Mouse (Mus musculus) forebrain, embryonic 13.5 days (tissue): ENCODE measurements at regions not wholly inside any gene's neighbourhood (a gene's known extent, or its start where the extent isn't known, plus 50 kb on each side); places are given as distances from the start of the nearest gene placed in this dataset.

Source experiments
- ATAC-seq: fragments of 200-750 bp; cut with Nextera tagmentation; 2 replicates; pipeline ENCODE4 v1.8.0; 2017
- H3K27ac ChIP-seq: fragments of 300-500 bp; sonication (generic); 2 replicates; pipeline ENCODE4 v1.5.1; 2015; ENCODE audit warnings: inconsistent platforms, mild to moderate bottlenecking, moderate library complexity
- H3K27me3 ChIP-seq: fragments of 300-500 bp; sonication (generic); 2 replicates; pipeline ENCODE4 v1.6.1; 2015; ENCODE audit warnings: mild to moderate bottlenecking, inconsistent platforms
- H3K36me3 ChIP-seq: fragments of 300-500 bp; sonication (generic); 2 replicates; pipeline ENCODE4 v1.6.1; 2015; ENCODE audit warnings: mild to moderate bottlenecking, inconsistent platforms; ENCODE audit not compliant: poor library complexity, severe bottlenecking
- H3K4me1 ChIP-seq: fragments of 300-500 bp; sonication (generic); 2 replicates; pipeline ENCODE4 v1.6.1; 2015; ENCODE audit warnings: inconsistent platforms
- H3K4me2 ChIP-seq: fragments of 300-500 bp; sonication (generic); 2 replicates; pipeline ENCODE4 v1.6.1; 2015; ENCODE audit warnings: inconsistent platforms, mild to moderate bottlenecking, moderate library complexity
- H3K4me3 ChIP-seq: fragments of 300-500 bp; sonication (generic); 2 replicates; pipeline ENCODE4 v1.5.1; 2015; ENCODE audit warnings: mild to moderate bottlenecking, inconsistent platforms
- H3K9ac ChIP-seq: fragments of 300-500 bp; sonication (generic); 2 replicates; pipeline ENCODE4 v1.6.1; 2015; ENCODE audit warnings: mild to moderate bottlenecking, inconsistent platforms
- H3K9me3 ChIP-seq: fragments of 300-500 bp; sonication (generic); replicated peaks from 2 replicates; pipeline ENCODE4 v1.6.1; 2016; ENCODE audit warnings: inconsistent platforms
- WGBS: fragments of 180-500 bp; shearing (Covaris S2); methylation state at CpG from one replicate; pipeline ENCODE4 v1.1.7; 2015; 5-methylcytosine and 5-hydroxymethylcytosine counted together

DNA sequence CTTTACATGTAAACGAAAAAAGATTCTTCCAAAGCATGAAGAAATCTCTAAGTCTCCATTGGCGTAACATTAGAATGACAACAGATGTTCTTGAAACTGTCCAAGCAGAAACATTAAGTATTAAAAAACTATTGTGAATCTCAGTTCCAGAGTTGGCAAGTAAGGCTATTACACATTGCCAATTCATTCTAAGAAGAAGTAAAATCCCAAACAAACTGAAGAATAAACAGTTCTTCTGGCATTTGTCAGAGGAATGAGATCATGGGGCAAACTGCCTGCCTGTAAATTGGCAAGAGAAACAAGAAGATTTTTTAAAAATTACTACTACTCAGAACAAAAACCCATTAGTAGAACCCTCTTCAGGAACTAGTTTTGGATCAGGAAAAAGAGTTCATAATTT, 680.1 kb downstream of the Nova1 start:
- Histone ChIP-seq H3K9me3 (no peaks in the 10 kb centered on the region), H3K4me3 (no peak overlapping the region), H3K36me3 (no peaks in the 10 kb centered on the region), H3K27me3 (no peaks in the 10 kb centered on the region), H3K27ac (no peak overlapping the region), H3K4me1 (no peaks in the 10 kb centered on the region), H3K9ac (no peak overlapping the region), H3K4me2 (no peak overlapping the region)
- no peak for ATAC-seq
- 71% methylated on average over 2 of the region's 2 CpGs for WGBS

DNA sequence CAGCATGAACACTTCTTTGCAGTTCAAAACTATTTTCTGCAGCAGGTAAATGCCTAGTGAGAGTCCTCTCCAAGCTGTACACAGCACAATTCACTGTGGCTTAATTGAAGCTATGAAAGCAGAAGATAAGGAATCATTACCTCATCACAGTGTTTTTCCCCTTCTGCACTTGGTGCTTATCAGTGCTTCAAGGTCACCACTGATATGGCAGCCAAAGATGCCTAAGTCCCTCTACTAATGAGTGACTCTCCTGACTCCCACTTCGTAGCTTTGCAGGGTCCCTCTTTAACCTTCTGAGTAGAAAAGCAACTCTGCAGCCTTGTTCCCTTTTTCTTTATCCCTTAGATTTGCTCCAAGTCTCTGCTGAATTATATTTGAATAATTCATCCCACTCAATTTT, 692.9 kb downstream of the Nova1 start:
- no peak overlapping the region for H3K4me3 ChIP-seq
- ATAC-seq, result no peak
- no peaks in the 10 kb centered on the region for H3K27me3 ChIP-seq
- H3K9me3 ChIP-seq, result no peaks in the 10 kb centered on the region
- no peak overlapping the region for H3K9ac ChIP-seq
- 66% methylated on average over 1 of the region's 1 CpGs for WGBS
- no peak overlapping the region for H3K27ac ChIP-seq
- H3K4me2 ChIP-seq, result no peak overlapping the region
- H3K36me3 ChIP-seq, result no peaks in the 10 kb centered on the region
- no peaks in the 10 kb centered on the region for H3K4me1 ChIP-seq

DNA sequence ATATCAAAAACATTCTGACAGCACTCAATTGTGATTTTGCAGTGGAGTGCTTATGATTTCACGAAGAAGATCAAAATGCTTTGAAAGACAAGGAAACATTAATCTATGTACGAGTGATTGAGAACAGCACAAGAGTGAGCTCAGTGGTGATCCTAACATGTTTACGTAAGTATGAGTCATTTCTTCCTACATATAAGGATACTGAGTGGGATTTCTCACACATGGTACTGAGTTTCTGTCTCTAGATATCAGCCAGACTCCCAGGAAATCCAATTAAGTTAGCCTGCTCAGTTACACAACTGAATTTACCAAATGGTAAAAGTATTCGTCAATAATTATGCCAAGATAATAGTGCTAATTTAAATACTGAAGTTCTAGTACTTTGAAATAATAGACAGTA, 707.4 kb downstream of the Nova1 start:
- no peak overlapping the region for H3K4me2 ChIP-seq
- H3K36me3 ChIP-seq, result no peaks in the 10 kb centered on the region
- ATAC-seq, result no peak
- H3K9me3 ChIP-seq, result no peaks in the 10 kb centered on the region
- H3K4me1 ChIP-seq, result no peaks in the 10 kb centered on the region
- no peak overlapping the region for H3K9ac ChIP-seq
- H3K27me3 ChIP-seq, result no peaks in the 10 kb centered on the region
- H3K4me3 ChIP-seq, result no peak overlapping the region
- 85% methylated on average over 4 of the region's 4 CpGs for WGBS
- H3K27ac ChIP-seq, result no peak overlapping the region

DNA sequence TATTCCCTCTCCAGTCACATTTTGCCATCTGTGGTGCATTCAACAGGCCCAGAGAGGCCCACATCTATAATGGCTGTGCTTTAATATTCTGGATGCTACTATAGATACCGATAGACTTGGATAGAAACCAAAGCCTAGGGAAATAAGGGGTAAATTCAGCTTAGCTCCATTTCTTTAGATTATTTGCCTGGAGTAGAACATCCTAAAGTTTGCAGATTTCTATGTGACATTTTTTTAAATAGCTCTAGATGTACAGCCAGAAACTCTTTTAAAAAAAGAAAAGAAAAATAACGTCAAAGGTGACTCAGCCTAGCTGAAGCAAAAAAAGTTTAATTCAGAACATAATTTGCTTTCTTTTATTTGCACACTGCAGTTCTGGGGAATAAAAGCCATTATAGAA, 735.4 kb downstream of the Nova1 start:
- Histone ChIP-seq H3K27ac (no peak overlapping the region), H3K4me2 (no peak overlapping the region), H3K36me3 (no peaks in the 10 kb centered on the region), H3K4me1 (no peaks in the 10 kb centered on the region), H3K9me3 (no peaks in the 10 kb centered on the region), H3K9ac (no peak overlapping the region), H3K27me3 (no peaks in the 10 kb centered on the region), H3K4me3 (no peak overlapping the region)
- 83% methylated on average over 2 of the region's 2 CpGs for WGBS
- ATAC-seq, result no peak

DNA sequence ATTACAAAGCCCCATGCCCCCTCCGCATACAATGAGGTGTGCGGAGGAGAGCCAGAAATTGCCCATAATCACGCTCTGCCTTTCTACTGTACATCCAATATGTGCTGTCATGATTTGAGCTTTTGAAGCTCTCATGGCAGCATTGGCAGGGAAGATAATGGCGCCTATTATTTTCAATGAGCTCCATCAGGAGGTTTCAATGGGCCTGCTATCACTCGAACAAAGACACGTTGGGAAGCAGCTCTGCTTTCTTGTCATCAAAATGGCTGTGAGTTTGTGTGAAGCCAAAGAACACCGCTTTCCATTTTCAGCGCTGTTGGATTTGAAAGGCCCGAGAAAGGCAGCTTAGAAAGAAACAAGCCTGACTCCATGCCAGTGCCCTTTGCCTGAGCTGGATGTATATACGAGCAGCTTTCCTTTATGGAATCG, 742.9 kb downstream of the Nova1 start:
- peak; percentile 96 for ATAC-seq
- Histone ChIP-seq H3K9ac (no peak overlapping the region), H3K27ac (peak overlapping the region; percentile 76), H3K36me3 (no peaks in the 10 kb centered on the region), H3K27me3 (no peaks in the 10 kb centered on the region), H3K4me2 (no peak overlapping the region), H3K4me3 (no peak overlapping the region), H3K9me3 (no peaks in the 10 kb centered on the region), H3K4me1 (peaks cover 8% of the 10 kb centered on the region; the same call in 1 of the 2 replicates)
- 47% methylated on average over 11 of the region's 11 CpGs for WGBS

DNA sequence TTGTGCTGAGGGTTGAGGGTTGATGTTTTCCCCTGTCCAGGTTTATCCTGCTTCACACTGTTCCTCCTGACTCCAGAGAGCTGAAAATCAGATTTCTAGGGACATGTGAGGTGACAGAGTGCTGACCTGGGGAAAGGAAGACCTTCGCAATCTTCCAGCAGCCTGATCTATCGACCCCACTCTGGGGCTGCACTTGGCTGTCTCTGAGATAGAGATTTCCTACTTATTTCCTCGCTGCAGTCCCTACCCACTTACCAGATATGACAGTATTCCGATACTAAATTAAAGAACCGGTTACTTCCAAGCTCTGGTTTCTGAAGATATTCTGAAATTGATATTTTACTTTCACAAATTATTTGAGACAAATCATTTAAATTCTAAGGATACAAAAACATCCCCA, 743.4 kb downstream of the Nova1 start:
- 70% methylated on average over 5 of the region's 5 CpGs for WGBS
- Histone ChIP-seq H3K27me3 (no peaks in the 10 kb centered on the region), H3K9ac (no peak overlapping the region), H3K27ac (peak overlapping the region; percentile 76), H3K4me1 (peaks cover 8% of the 10 kb centered on the region; the same call in 1 of the 2 replicates), H3K9me3 (no peaks in the 10 kb centered on the region), H3K4me3 (no peak overlapping the region), H3K4me2 (no peak overlapping the region), H3K36me3 (no peaks in the 10 kb centered on the region)
- peak; percentile 80 for ATAC-seq

DNA sequence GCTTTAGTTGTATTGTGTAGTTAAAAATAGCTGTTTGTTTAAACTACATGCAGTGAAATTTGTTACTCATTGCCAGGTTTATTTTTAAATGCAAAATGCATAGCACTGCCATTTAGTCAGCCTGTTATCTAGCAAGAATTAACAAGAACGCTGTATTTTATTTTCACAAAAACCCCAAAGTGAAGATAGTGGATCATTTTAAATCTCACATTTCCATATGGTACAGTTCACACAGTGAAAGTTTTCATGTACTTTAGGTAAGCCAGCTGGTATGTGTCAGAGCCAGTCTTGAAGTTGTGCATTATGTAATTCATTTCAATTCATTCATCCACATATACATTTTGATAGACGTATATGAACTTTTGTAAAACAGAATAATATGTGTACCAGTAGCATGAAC, 751.8 kb downstream of the Nova1 start:
- ATAC-seq, result no peak
- Histone ChIP-seq H3K4me3 (no peak overlapping the region), H3K9ac (no peak overlapping the region), H3K27ac (no peak overlapping the region), H3K4me1 (no peaks in the 10 kb centered on the region), H3K27me3 (no peaks in the 10 kb centered on the region), H3K4me2 (no peak overlapping the region), H3K9me3 (no peaks in the 10 kb centered on the region), H3K36me3 (no peaks in the 10 kb centered on the region)
- WGBS, result 89% methylated on average over 2 of the region's 2 CpGs

DNA sequence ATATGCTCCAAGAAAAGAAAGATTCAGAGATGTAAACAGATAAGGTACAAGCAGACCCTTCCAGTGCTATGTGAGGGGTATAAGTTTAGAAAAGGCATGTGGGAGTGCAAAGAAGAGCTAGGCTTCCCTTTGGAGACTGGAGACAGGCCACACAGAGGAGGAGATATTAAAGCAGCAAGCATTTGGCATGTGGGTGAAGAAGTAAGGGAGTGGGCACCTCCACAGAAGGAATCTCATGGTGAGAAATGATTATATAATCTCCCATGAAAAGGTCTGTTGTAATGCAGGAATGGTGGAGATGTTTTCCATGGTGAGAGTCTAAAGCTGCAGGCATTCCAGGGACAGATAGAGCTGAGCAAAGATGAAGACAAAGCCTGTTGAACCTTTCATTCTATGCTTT, 778.1 kb downstream of the Nova1 start:
- Histone ChIP-seq H3K27ac (no peak overlapping the region), H3K36me3 (no peaks in the 10 kb centered on the region), H3K9ac (no peak overlapping the region), H3K4me2 (no peak overlapping the region), H3K27me3 (no peaks in the 10 kb centered on the region), H3K4me1 (no peaks in the 10 kb centered on the region), H3K4me3 (no peak overlapping the region), H3K9me3 (no peaks in the 10 kb centered on the region)
- no peak for ATAC-seq

DNA sequence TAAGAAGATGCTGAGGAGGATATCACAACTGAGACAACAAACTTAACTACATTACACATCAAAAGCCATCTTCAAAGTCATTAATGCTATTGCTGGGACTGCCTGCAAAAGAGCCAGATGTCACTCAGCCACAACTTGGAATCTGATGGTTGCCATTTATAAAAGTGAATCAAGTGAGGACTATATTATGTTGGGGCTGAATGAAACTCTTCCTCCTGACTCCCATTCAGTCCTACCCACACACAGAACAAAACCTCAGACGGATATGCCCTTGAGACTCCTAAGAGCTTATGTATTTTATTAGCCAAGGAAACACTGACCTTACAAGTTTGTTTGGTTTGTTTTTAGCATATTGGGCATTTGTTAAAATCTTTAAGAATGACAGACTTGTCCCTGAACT, 778.5 kb downstream of the Nova1 start:
- H3K9me3 ChIP-seq, result no peaks in the 10 kb centered on the region
- no peak overlapping the region for H3K4me2 ChIP-seq
- H3K4me3 ChIP-seq, result no peak overlapping the region
- no peaks in the 10 kb centered on the region for H3K27me3 ChIP-seq
- ATAC-seq, result no peak
- H3K36me3 ChIP-seq, result no peaks in the 10 kb centered on the region
- H3K4me1 ChIP-seq, result no peaks in the 10 kb centered on the region
- H3K27ac ChIP-seq, result no peak overlapping the region
- no peak overlapping the region for H3K9ac ChIP-seq
- 80% methylated on average over 1 of the region's 1 CpGs for WGBS

DNA sequence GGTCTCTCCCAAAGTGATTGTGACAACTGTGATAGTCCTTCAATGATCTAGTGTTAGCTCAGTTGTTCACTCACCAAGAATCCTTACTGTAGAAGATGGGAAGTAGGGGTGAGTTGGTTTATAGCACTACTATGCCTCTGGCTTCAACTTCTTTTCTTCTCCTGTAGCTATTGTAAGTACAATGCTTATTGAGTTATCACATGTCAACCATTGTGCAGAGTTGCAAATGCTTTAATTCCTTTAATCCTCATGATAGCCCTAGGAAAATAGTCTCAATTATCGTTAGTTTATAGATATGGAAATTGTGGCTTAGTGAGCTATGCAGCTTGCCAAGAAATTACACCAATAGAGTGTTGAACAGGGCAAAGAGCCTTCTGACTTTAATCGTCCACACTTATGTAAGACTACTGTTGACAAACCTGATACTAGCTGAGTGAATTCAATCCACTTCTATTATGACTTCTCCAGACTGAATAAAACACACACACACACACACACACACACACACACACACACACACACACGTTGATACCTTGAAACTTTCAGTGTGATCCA, 782.1 kb downstream of the Nova1 start:
- Histone ChIP-seq H3K36me3 (no peaks in the 10 kb centered on the region), H3K9ac (no peak overlapping the region), H3K9me3 (no peaks in the 10 kb centered on the region), H3K4me2 (no peak overlapping the region), H3K27me3 (no peaks in the 10 kb centered on the region), H3K27ac (no peak overlapping the region), H3K4me1 (no peaks in the 10 kb centered on the region), H3K4me3 (no peak overlapping the region)
- WGBS, result 46% methylated on average over 3 of the region's 3 CpGs
- peak; percentile 36; the same call in 1 of the 2 replicates for ATAC-seq

DNA sequence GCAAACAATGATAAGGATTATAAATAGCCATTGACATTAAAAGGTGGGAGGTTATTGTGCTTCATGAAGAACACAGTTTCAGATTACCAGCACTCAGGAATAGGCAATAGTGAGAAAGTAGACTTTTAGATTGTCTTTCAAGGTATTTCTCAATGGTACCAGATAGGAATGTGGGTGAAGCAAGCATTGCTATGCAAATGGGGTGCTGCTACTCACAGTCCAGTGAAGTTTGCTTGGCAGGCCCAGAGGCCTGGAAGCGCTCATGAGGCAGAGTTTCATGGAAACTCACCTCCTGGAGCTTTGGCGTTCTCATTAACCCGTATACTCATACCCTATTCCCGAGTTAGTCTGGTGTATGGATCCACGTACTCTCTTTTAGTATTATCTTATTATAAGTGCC, 793.5 kb downstream of the Nova1 start:
- Histone ChIP-seq H3K4me2 (no peak overlapping the region), H3K9me3 (no peaks in the 10 kb centered on the region), H3K4me1 (0 out of 2 replicates have a peak, but pooled peaks cover 5% of the 10 kb centered on the region), H3K36me3 (no peaks in the 10 kb centered on the region), H3K27ac (no peak overlapping the region), H3K9ac (no peak overlapping the region), H3K27me3 (no peaks in the 10 kb centered on the region), H3K4me3 (no peak overlapping the region)
- ATAC-seq, result no peak
- WGBS, result 83% methylated on average over 5 of the region's 5 CpGs

DNA sequence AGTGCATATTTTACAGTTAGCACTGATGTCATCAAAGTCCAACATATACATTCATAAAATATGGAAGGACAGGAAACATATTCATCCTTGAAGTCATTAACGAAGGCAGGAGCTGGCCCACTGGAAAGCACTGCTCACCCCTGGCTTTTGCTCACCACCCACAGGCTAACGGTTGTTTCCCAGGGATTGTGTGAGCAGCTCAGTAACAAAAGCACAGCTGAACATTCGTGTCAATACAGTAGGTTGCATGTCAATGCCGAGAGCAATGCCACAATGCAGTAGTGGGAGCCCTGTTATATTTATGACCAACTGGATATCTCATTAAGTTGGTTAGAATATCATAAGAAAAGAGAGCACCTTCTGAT, 797.2 kb downstream of the Nova1 start:
- peak; percentile 51; the same call in 1 of the 2 replicates for ATAC-seq
- Histone ChIP-seq H3K4me1 (0 out of 2 replicates have a peak, but pooled peaks cover 5% of the 10 kb centered on the region), H3K36me3 (no peaks in the 10 kb centered on the region), H3K4me3 (no peak overlapping the region), H3K9me3 (no peaks in the 10 kb centered on the region), H3K4me2 (no peak overlapping the region), H3K27me3 (no peaks in the 10 kb centered on the region), H3K27ac (no peak overlapping the region; the same call in 1 of the 2 replicates), H3K9ac (no peak overlapping the region)
- 46% methylated on average over 4 of the region's 4 CpGs for WGBS

DNA sequence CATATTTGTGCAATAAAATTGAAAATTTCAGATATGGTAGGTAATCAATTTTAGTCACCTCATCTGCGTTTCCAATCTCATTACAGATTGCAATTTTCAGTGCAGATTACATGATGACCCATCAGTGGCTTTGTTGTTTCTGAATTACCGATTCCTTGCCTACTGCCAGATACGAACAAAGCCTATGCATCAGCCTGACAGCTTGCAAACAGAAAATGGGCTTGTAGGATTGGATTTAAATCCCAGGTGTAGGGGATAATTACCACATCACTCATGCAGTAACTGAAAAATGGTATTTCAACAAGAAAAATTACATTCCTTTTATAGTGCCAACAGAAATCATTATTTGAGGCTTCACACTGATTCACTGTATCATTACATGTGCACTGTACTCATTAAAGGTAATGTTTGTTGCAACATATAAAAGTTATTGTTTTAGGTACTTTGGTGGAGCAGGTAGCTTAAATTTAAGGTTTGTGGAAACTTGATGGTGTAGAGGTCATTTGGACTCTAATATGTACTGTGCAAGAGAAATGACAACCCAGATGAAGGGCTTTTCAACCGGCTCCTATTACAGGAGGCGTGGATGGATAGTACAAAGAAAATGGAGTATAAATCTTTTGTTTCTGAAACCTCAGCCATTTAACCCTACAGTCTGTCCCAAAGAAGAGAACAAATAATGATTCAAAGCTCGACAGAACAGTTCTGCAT, 797.7 kb downstream of the Nova1 start:
- Histone ChIP-seq H3K9me3 (no peaks in the 10 kb centered on the region), H3K27me3 (no peaks in the 10 kb centered on the region), H3K4me2 (no peak overlapping the region), H3K9ac (no peak overlapping the region), H3K36me3 (no peaks in the 10 kb centered on the region), H3K4me1 (0 out of 2 replicates have a peak, but pooled peaks cover 5% of the 10 kb centered on the region), H3K27ac (no peak overlapping the region), H3K4me3 (no peak overlapping the region)
- 69% methylated on average over 6 of the region's 6 CpGs for WGBS
- ATAC-seq, result no peak
